Mouse (Mus musculus) E14TG2a.4 (cell line): Measurements from ENCODE around the gene Syce3.

Experiments
- CTCF ChIP-seq: conservative IDR thresholded peaks from 2 replicates; pipeline ENCODE4 v1.5.1; 2014; ENCODE audit warnings: low read length
- POU5F1 ChIP-seq: IDR thresholded peaks from 2 replicates; pipeline ENCODE4 v1.6.1; 2014; ENCODE audit warnings: low read length, borderline replicate concordance

DNA sequence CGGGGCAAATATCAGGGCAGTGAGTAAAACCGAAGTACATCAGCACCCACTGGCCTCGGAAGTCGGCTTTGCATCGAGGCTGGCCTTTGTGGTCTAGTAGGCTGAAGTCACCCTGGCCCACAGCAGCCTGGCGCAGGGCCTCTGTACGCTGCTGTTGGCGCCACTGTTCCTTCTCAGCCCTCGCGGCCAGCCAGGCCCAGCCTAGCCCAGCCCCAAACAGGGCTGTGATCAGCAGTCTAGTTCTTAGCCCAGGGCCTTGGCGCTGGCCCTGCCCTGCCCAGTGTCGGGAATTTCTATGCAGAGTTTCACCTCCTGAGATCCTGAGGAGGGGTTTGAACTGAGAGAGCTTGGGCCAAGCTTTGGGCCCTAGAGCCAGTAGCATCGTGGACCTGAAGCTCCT lies 38.2 kb downstream of the Syce3 start:
- no peak for TF ChIP-seq CTCF
- no peak for TF ChIP-seq POU5F1
